ENCODE assay signal across 26 mouse cellular contexts in the genomic region with DNA sequence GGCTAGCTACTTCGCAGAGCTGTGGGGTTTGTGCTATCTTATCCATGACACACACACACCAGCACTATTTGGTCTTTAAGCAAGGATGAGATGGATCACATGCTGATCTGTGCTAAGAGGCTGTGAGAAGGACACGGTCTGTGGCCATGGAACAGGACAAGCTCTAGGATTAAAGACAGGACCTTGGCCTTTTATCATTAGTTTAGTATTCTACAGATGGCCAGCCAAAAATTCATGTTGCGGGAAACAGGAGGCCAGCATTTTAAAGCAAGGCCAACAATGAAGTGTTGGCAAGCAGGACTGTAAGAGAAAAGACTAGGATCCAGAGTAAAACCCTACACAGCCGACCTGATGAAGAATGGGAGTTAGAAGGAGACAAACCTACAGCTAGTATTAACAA.
"Had no signal": no experiment of that assay in that cellular context is flagged by ENCODE, and none has a peak within 500 bp of the region (broad histone marks: within the 10 kb centered on the region; RNA-seq: fewer than 3 reads in every experiment).

No protein-coding gene starts in this region.

- H3K27ac ChIP-seq: heart, adult 2 months; heart, embryonic 13.5 days; heart, embryonic 15.5 days; hindbrain, embryonic 13.5 days; intestine, embryonic 15.5 days; layer of hippocampus, adult 2 months; left cerebral cortex, adult 2 months; limb, embryonic 10.5 days; limb, embryonic 12.5 days; liver, embryonic 13.5 days; liver, embryonic 15.5 days had no signal

- DNase-seq: gastrocnemius, postnatal 14 days; gastrocnemius, postnatal 36 days; heart, adult 11 months; heart, adult 2 months; heart, postnatal 14 days; heart, postnatal 36 days; kidney, adult 18-20 months; kidney, adult 8-10 months; kidney, postnatal 10 days; kidney, postnatal 25 days; kidney, postnatal 4 days; liver; liver, embryonic 13.5 days had no signal

- H3K36me3 ChIP-seq: heart, embryonic 13.5 days; heart, embryonic 15.5 days; hindbrain, embryonic 13.5 days; intestine, embryonic 15.5 days; limb, embryonic 12.5 days; liver, embryonic 15.5 days had no signal

- H3K9ac ChIP-seq: heart, embryonic 13.5 days; heart, embryonic 15.5 days; hindbrain, embryonic 13.5 days; intestine, embryonic 15.5 days; limb, embryonic 12.5 days; liver, embryonic 13.5 days; liver, embryonic 15.5 days had no signal

- ATAC-seq: hindbrain, embryonic 16.5 days; inflammation-experienced regulatory T-cells, adult 6 months; intestine, embryonic 15.5 days; intestine, postnatal 0 days had no signal

- H3K27me3 ChIP-seq: heart, embryonic 13.5 days; heart, embryonic 15.5 days; hindbrain, embryonic 13.5 days; intestine, embryonic 15.5 days; limb, embryonic 12.5 days; liver, embryonic 13.5 days; liver, embryonic 15.5 days had no signal

- H3K4me2 ChIP-seq: heart, embryonic 11.5 days; heart, embryonic 13.5 days; heart, embryonic 15.5 days; hindbrain, embryonic 13.5 days; intestine, embryonic 15.5 days; limb, embryonic 12.5 days; liver, embryonic 13.5 days; liver, embryonic 15.5 days had no signal

- H3K9me3 ChIP-seq: heart, embryonic 13.5 days; heart, embryonic 15.5 days; hindbrain, embryonic 13.5 days; intestine, embryonic 15.5 days; limb, embryonic 10.5 days; limb, embryonic 12.5 days; liver, embryonic 13.5 days; liver, embryonic 15.5 days had no signal

- H3K4me3 ChIP-seq: heart, adult 2 months; heart, embryonic 13.5 days; heart, embryonic 15.5 days; hindbrain, embryonic 13.5 days; intestine, embryonic 15.5 days; layer of hippocampus, adult 2 months; left cerebral cortex, adult 2 months; limb, embryonic 10.5 days; limb, embryonic 12.5 days; liver, embryonic 13.5 days; liver, embryonic 15.5 days had no signal

- H3K4me1 ChIP-seq: heart, embryonic 15.5 days; hindbrain, embryonic 13.5 days; intestine, embryonic 15.5 days; limb, embryonic 10.5 days; limb, embryonic 12.5 days; liver, embryonic 13.5 days; liver, embryonic 15.5 days had no signal
